Mouse (Mus musculus): Measurements from ENCODE around the gene Gpd1l. TPM values are rescaled to one million over a fixed set of nuclear protein-coding genes. Genes with fewer than 3 reads are reported as not detected.

Gpd1l gene
- total and polyA plus RNA-seq, 2 experiments from 2014 or later = 39.3 to 77.7 TPM

DNA sequence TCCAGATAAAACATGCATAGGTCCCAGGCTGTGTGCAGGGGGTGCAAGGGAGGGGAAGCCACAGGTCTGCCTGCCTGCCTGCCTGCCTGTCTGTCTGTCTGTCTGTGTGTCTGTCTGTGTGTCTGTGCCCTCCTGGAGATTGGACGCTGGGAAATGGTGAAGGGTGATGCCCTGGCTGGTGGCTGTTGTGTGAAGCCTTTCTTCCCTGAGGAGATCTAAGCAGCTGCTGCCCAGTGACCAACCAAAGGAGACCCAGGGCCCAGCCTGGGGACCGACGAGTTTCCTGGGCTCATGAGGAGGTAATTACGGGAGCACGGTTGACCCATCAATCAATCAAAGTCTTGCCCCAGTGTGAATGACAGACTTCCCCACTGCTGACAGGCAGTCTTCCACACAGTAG is 11.6 kb downstream of the Gpd1l start:
- H3K36me3 ChIP-seq (ENCODE audit: insufficient read depth, low read length) = peaks cover 18% of the 10 kb centered on the region
- no peak overlapping the region for H3K27ac ChIP-seq (ENCODE audit: low read depth, low read length)
- H3K4me2 ChIP-seq (ENCODE audit: low read depth, low read length, poor library complexity, severe bottlenecking) = no peak overlapping the region
- H3K9ac ChIP-seq (replicated peaks; ENCODE audit: low read length, poor library complexity, severe bottlenecking) = no peak overlapping the region
- no peak for ATAC-seq (ENCODE audit: low FRiP score)
- no peak for TF ChIP-seq CTCF (IDR thresholded peaks at IDR 0.05)
- no peaks in the 10 kb centered on the region for H3K27me3 ChIP-seq (ENCODE audit: insufficient read depth, low read length)
- H3K9me3 ChIP-seq (ENCODE audit: low read length) = no peaks in the 10 kb centered on the region
- no peaks in the 10 kb centered on the region for H3K4me1 ChIP-seq (ENCODE audit: insufficient read depth, low read length)
- 79% methylated on average over 5 of the region's 5 CpGs for WGBS
- no peak overlapping the region for H3K4me3 ChIP-seq (ENCODE audit: low read depth, low read length)
- no peak for DNase-seq (ENCODE audit: low spot score)

- 84% methylated on average over 2 of the region's 2 CpGs for WGBS
- no peak overlapping the region for H3K4me3 ChIP-seq (ENCODE audit: low read depth, low read length)
- ATAC-seq (ENCODE audit: low FRiP score) = no peak
These were observed 12.3 kb downstream of the Gpd1l start for GRCm38 (mm10) chr9:114921352-114922081.

DNA sequence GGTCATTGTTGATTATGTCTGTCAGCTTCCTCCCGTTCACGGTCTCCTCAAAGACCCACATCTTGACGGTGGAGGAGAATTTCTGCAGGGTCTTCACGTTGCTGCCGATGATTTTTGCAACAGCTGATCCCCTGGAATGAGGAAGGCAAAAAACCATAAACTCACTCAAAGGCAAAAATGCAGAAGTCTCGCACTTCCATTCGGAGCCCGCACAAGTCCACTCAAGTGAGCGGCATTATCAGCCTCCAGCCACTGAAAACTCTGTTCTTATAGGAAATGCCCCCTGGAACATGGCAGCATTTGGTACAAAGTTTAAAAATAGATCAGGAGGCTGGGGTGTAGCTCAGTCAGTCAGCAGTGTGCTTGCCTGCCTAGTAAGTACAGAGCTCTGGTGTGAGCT is 13.2 kb downstream of the Gpd1l start:
- Histone ChIP-seq H3K27ac (ENCODE audit: low read depth, low read length) (no peak overlapping the region), H3K27me3 (ENCODE audit: insufficient read depth, low read length) (no peaks in the 10 kb centered on the region), H3K4me1 (ENCODE audit: insufficient read depth, low read length) (no peaks in the 10 kb centered on the region), H3K36me3 (ENCODE audit: insufficient read depth, low read length) (peaks cover 24% of the 10 kb centered on the region), H3K9ac (replicated peaks; ENCODE audit: low read length, poor library complexity, severe bottlenecking) (no peak overlapping the region), H3K9me3 (ENCODE audit: low read length) (no peaks in the 10 kb centered on the region), H3K4me3 (ENCODE audit: low read depth, low read length) (no peak overlapping the region), H3K4me2 (ENCODE audit: low read depth, low read length, poor library complexity, severe bottlenecking) (no peak overlapping the region)
- no peak for ATAC-seq (ENCODE audit: low FRiP score)
- no peak for DNase-seq (ENCODE audit: low spot score)
- WGBS = 82% methylated on average over 9 of the region's 9 CpGs
- TF ChIP-seq CTCF (IDR thresholded peaks at IDR 0.05) = no peak

More at GRCm38 (mm10) chr9:114921352-114922081, 12.3 kb downstream of the Gpd1l start:
- peak; percentile 38 for TF ChIP-seq CTCF (IDR thresholded peaks at IDR 0.05)
- Histone ChIP-seq H3K36me3 (ENCODE audit: insufficient read depth, low read length) (peaks cover 22% of the 10 kb centered on the region), H3K9ac (replicated peaks; ENCODE audit: low read length, poor library complexity, severe bottlenecking) (no peak overlapping the region), H3K4me1 (ENCODE audit: insufficient read depth, low read length) (no peaks in the 10 kb centered on the region), H3K4me2 (ENCODE audit: low read depth, low read length, poor library complexity, severe bottlenecking) (no peak overlapping the region), H3K9me3 (ENCODE audit: low read length) (no peaks in the 10 kb centered on the region), H3K27me3 (ENCODE audit: insufficient read depth, low read length) (no peaks in the 10 kb centered on the region), H3K27ac (ENCODE audit: low read depth, low read length) (no peak overlapping the region)
- DNase-seq (ENCODE audit: low spot score) = no peak

DNA sequence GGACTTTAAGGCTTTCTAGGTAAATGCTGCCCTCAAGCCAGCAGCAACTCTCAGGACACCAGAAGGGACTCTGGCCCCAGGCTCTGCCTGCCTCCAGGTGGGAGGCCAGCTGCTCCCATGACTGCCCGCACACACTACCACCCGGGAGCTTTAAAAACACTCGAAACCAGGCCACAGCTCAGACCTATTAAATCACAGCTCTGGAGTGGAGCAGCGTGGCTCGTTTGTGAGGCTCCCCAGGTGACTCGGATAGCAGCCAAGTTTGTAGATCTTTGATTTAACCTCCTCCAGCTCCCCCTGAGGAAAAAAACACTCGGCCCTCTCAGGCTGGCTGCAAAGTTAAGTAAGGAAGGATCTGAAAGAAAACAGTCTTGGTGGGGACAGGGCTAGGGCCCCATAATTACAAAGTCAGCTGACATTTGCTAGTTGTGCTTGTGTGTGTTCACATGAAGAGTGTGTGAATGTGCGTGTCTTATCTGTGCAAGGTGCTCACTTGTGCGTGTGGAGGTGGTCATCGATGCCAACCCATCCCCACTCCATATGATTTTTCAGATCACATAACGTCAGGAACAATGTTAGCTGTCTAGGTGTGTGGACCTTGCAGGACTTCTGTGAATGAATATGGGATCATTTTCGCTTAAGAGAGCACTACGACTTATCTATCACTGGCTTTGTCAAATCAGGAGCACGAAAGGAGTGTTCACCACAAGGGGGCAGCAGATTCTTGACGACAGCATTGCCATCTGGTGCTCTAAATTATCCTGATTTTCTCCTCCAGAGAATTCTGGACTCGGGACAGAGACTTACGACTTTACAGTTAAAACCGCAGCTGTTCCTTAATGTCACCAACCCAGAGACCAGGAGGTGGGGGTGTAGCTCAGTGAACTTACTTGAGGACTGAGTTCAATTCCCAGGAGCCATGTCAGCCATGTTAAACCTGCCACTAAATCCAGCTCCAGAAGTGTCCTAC is 20.8 kb downstream of the Gpd1l start:
- H3K9me3 ChIP-seq (ENCODE audit: low read length) = no peaks in the 10 kb centered on the region
- 44% methylated on average over 18 of the region's 18 CpGs for WGBS
- peak; percentile 94 for DNase-seq (ENCODE audit: low spot score)
- no peak overlapping the region for H3K9ac ChIP-seq (replicated peaks; ENCODE audit: low read length, poor library complexity, severe bottlenecking)
- H3K4me3 ChIP-seq (ENCODE audit: low read depth, low read length) = no peak overlapping the region
- no peaks in the 10 kb centered on the region for H3K27me3 ChIP-seq (ENCODE audit: insufficient read depth, low read length)
- H3K36me3 ChIP-seq (ENCODE audit: insufficient read depth, low read length) = peaks cover 26% of the 10 kb centered on the region
- peak; percentile 91 for TF ChIP-seq CTCF (IDR thresholded peaks at IDR 0.05)
- no peak for ATAC-seq (ENCODE audit: low FRiP score)
- no peak overlapping the region for H3K27ac ChIP-seq (ENCODE audit: low read depth, low read length)
- no peaks in the 10 kb centered on the region for H3K4me1 ChIP-seq (ENCODE audit: insufficient read depth, low read length)
- no peak overlapping the region for H3K4me2 ChIP-seq (ENCODE audit: low read depth, low read length, poor library complexity, severe bottlenecking)

GRCm38 (mm10) chr9:114907509-114907908 is 26.3 kb downstream of the Gpd1l start:
- no peak for DNase-seq (ENCODE audit: low spot score)
- 88% methylated on average over 7 of the region's 7 CpGs for WGBS

DNA sequence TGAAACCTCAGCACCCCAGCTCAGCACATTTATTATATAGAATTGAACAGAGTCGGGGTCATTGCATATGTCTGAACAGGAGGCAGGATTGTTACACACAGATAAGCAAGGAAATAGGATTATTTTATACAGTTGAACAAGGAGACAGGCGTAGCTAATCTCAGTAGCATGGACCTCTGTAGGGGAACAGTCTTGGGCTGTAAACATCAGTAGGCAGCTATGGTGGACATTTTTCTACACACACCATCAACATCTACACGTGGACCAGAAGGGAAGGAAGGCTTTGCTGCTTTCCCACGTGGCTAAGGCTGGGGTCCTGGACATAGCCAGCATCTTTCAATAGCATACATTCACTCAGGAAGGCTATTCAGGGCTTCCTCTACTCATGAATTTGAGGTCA is 37.9 kb downstream of the Gpd1l start:
- no peak overlapping the region for H3K4me3 ChIP-seq (ENCODE audit: low read depth, low read length)
- no peaks in the 10 kb centered on the region for H3K9me3 ChIP-seq (ENCODE audit: low read length)
- H3K4me2 ChIP-seq (ENCODE audit: low read depth, low read length, poor library complexity, severe bottlenecking) = no peak overlapping the region
- no peak overlapping the region for H3K27ac ChIP-seq (ENCODE audit: low read depth, low read length)
- no peak for DNase-seq (ENCODE audit: low spot score)
- TF ChIP-seq CTCF (IDR thresholded peaks at IDR 0.05) = no peak
- H3K27me3 ChIP-seq (ENCODE audit: insufficient read depth, low read length) = no peaks in the 10 kb centered on the region
- peaks cover 4% of the 10 kb centered on the region; the same call in 1 of the 2 replicates for H3K36me3 ChIP-seq (ENCODE audit: insufficient read depth, low read length)
- ATAC-seq (ENCODE audit: low FRiP score) = no peak
- H3K9ac ChIP-seq (replicated peaks; ENCODE audit: low read length, poor library complexity, severe bottlenecking) = no peak overlapping the region
- H3K4me1 ChIP-seq (ENCODE audit: insufficient read depth, low read length) = no peaks in the 10 kb centered on the region
- 43% methylated on average over 4 of the region's 4 CpGs for WGBS

More at GRCm38 (mm10) chr9:114907509-114907908, 26.3 kb downstream of the Gpd1l start:
- Histone ChIP-seq H3K9ac (replicated peaks; ENCODE audit: low read length, poor library complexity, severe bottlenecking) (no peak overlapping the region), H3K27me3 (ENCODE audit: insufficient read depth, low read length) (no peaks in the 10 kb centered on the region), H3K4me2 (ENCODE audit: low read depth, low read length, poor library complexity, severe bottlenecking) (no peak overlapping the region), H3K4me1 (ENCODE audit: insufficient read depth, low read length) (no peaks in the 10 kb centered on the region), H3K9me3 (ENCODE audit: low read length) (no peaks in the 10 kb centered on the region), H3K36me3 (ENCODE audit: insufficient read depth, low read length) (peaks cover 21% of the 10 kb centered on the region), H3K4me3 (ENCODE audit: low read depth, low read length) (no peak overlapping the region), H3K27ac (ENCODE audit: low read depth, low read length) (no peak overlapping the region)
- no peak for ATAC-seq (ENCODE audit: low FRiP score)
- no peak for TF ChIP-seq CTCF (IDR thresholded peaks at IDR 0.05)
